Mouse (Mus musculus): Measurements from ENCODE around the gene Aqp3. TPM values are rescaled to one million over a fixed set of nuclear protein-coding genes. Genes with fewer than 3 reads are reported as not detected.

The Aqp3 gene
- polyA plus RNA-seq, 1 experiment from 2014 or later: 20.0 TPM

- 0 out of 2 replicates have a peak, but pooled peaks have one; percentile 32 for ATAC-seq (ENCODE audit: insufficient number of reproducible peaks, insufficient read depth, low FRiP score, low TSS enrichment, low read depth)
- Histone ChIP-seq H3K4me2 (no peak overlapping the region), H3K36me3 (no peaks in the 10 kb centered on the region), H3K27ac (no peak overlapping the region), H3K27me3 (no peaks in the 10 kb centered on the region), H3K4me3 (no peak overlapping the region), H3K9me3 (no peaks in the 10 kb centered on the region), H3K4me1 (peaks cover 1% of the 10 kb centered on the region), H3K9ac (no peak overlapping the region)
- 4% methylated on average over 2 of the region's 2 CpGs for WGBS
Measured at GRCm38 (mm10) chr4:41129406-41129805, 31.4 kb upstream of the Aqp3 start.

GRCm38 (mm10) chr4:41124180-41124951 is 26.4 kb upstream of the Aqp3 start, which contains the start of gene Nol6:
Gene Nol6 (minus strand): TSS chr4:41124455.
- WGBS: 3% methylated on average over 29 of the region's 29 CpGs
- peak within 1 kb of the TSS; percentile 76 for H3K9ac ChIP-seq
- H3K27me3 ChIP-seq: no peaks in the 10 kb centered on the region
- peak within 1 kb of the TSS; percentile 82 for H3K4me2 ChIP-seq
- no peak within 1 kb of the TSS for H3K27ac ChIP-seq
- H3K36me3 ChIP-seq: peaks cover 31% of the 10 kb centered on the region
- no peaks in the 10 kb centered on the region for H3K9me3 ChIP-seq
- ATAC-seq (ENCODE audit: insufficient number of reproducible peaks, insufficient read depth, low FRiP score, low TSS enrichment, low read depth): peak; percentile 99
- H3K4me1 ChIP-seq: peaks cover 6% of the 10 kb centered on the region
- peak within 1 kb of the TSS; percentile 61 for H3K4me3 ChIP-seq

- no peaks in the 10 kb centered on the region for H3K9me3 ChIP-seq
- no peak overlapping the region for H3K27ac ChIP-seq
- 71% methylated on average over 11 of the region's 11 CpGs for WGBS
- H3K4me1 ChIP-seq: peaks cover 6% of the 10 kb centered on the region
- no peaks in the 10 kb centered on the region for H3K27me3 ChIP-seq
- ATAC-seq (ENCODE audit: insufficient number of reproducible peaks, insufficient read depth, low FRiP score, low TSS enrichment, low read depth): no peak
- no peak overlapping the region for H3K9ac ChIP-seq
- H3K4me3 ChIP-seq: no peak overlapping the region
- no peak overlapping the region for H3K4me2 ChIP-seq
- peaks cover 85% of the 10 kb centered on the region for H3K36me3 ChIP-seq
Measured at GRCm38 (mm10) chr4:41118706-41119292, 20.8 kb upstream of the Aqp3 start.

GRCm38 (mm10) chr4:41116817-41117216 is 18.8 kb upstream of the Aqp3 start:
- Histone ChIP-seq H3K4me1 (no peaks in the 10 kb centered on the region), H3K9me3 (no peaks in the 10 kb centered on the region), H3K4me3 (no peak overlapping the region), H3K27me3 (no peaks in the 10 kb centered on the region), H3K4me2 (no peak overlapping the region), H3K27ac (0 out of 2 replicates have a peak overlapping the region, but pooled peaks have one; percentile 28), H3K9ac (no peak overlapping the region), H3K36me3 (peaks cover 80% of the 10 kb centered on the region)
- WGBS: 59% methylated on average over 3 of the region's 3 CpGs
- ATAC-seq (ENCODE audit: insufficient number of reproducible peaks, insufficient read depth, low FRiP score, low TSS enrichment, low read depth): no peak

GRCm38 (mm10) chr4:41115793-41116192 is 17.8 kb upstream of the Aqp3 start:
- Histone ChIP-seq H3K4me3 (no peak overlapping the region), H3K4me1 (no peaks in the 10 kb centered on the region), H3K9ac (no peak overlapping the region), H3K4me2 (no peak overlapping the region), H3K27ac (no peak overlapping the region), H3K36me3 (peaks cover 70% of the 10 kb centered on the region), H3K9me3 (no peaks in the 10 kb centered on the region), H3K27me3 (no peaks in the 10 kb centered on the region)
- ATAC-seq (ENCODE audit: insufficient number of reproducible peaks, insufficient read depth, low FRiP score, low TSS enrichment, low read depth): no peak
- WGBS: 95% methylated on average over 15 of the region's 15 CpGs

- Histone ChIP-seq H3K4me1 (no peaks in the 10 kb centered on the region), H3K27ac (0 out of 2 replicates have a peak overlapping the region, but pooled peaks have one; percentile 7), H3K9me3 (no peaks in the 10 kb centered on the region), H3K27me3 (no peaks in the 10 kb centered on the region), H3K4me3 (no peak overlapping the region), H3K36me3 (peaks cover 62% of the 10 kb centered on the region), H3K4me2 (no peak overlapping the region), H3K9ac (no peak overlapping the region)
- WGBS: 42% methylated on average over 6 of the region's 6 CpGs
- no peak for ATAC-seq (ENCODE audit: insufficient number of reproducible peaks, insufficient read depth, low FRiP score, low TSS enrichment, low read depth)
Measured at GRCm38 (mm10) chr4:41115074-41115473, 17.1 kb upstream of the Aqp3 start.

- Histone ChIP-seq H3K36me3 (peaks cover 57% of the 10 kb centered on the region), H3K4me1 (no peaks in the 10 kb centered on the region)
- 31% methylated on average over 9 of the region's 9 CpGs for WGBS
Measured at GRCm38 (mm10) chr4:41114358-41115070, 16.5 kb upstream of the Aqp3 start.

GRCm38 (mm10) chr4:41108717-41109425 is 10.9 kb upstream of the Aqp3 start:
- H3K4me2 ChIP-seq: no peak overlapping the region
- peaks cover 7% of the 10 kb centered on the region; the same call in 1 of the 2 replicates for H3K4me1 ChIP-seq

More at GRCm38 (mm10) chr4:41114358-41115070, 16.5 kb upstream of the Aqp3 start:
- no peak for ATAC-seq (ENCODE audit: insufficient number of reproducible peaks, insufficient read depth, low FRiP score, low TSS enrichment, low read depth)
- H3K9ac ChIP-seq: no peak overlapping the region
- no peaks in the 10 kb centered on the region for H3K9me3 ChIP-seq
- H3K27me3 ChIP-seq: no peaks in the 10 kb centered on the region
- no peak overlapping the region for H3K4me2 ChIP-seq
- 0 out of 2 replicates have a peak overlapping the region, but pooled peaks have one; percentile 7 for H3K27ac ChIP-seq
- H3K4me3 ChIP-seq: no peak overlapping the region

GRCm38 (mm10) chr4:41107440-41107839 is 9.5 kb upstream of the Aqp3 start:
- Histone ChIP-seq H3K4me2 (no peak overlapping the region), H3K36me3 (no peaks in the 10 kb centered on the region), H3K9ac (no peak overlapping the region), H3K4me1 (peaks cover 7% of the 10 kb centered on the region; the same call in 1 of the 2 replicates), H3K4me3 (no peak overlapping the region), H3K27ac (no peak overlapping the region), H3K27me3 (no peaks in the 10 kb centered on the region), H3K9me3 (no peaks in the 10 kb centered on the region)
- 79% methylated on average over 4 of the region's 4 CpGs for WGBS
- ATAC-seq (ENCODE audit: insufficient number of reproducible peaks, insufficient read depth, low FRiP score, low TSS enrichment, low read depth): no peak

More at GRCm38 (mm10) chr4:41108717-41109425, 10.9 kb upstream of the Aqp3 start:
- Histone ChIP-seq H3K9me3 (no peaks in the 10 kb centered on the region), H3K4me3 (no peak overlapping the region), H3K27me3 (no peaks in the 10 kb centered on the region), H3K27ac (no peak overlapping the region), H3K9ac (no peak overlapping the region), H3K36me3 (peaks cover 2% of the 10 kb centered on the region; the same call in 1 of the 2 replicates)
- no peak for ATAC-seq (ENCODE audit: insufficient number of reproducible peaks, insufficient read depth, low FRiP score, low TSS enrichment, low read depth)
- 84% methylated on average over 10 of the region's 10 CpGs for WGBS

GRCm38 (mm10) chr4:41102901-41103300 is 4.9 kb upstream of the Aqp3 start:
- Histone ChIP-seq H3K9ac (no peak overlapping the region), H3K27me3 (peaks cover 12% of the 10 kb centered on the region), H3K9me3 (no peaks in the 10 kb centered on the region), H3K4me1 (peaks cover 16% of the 10 kb centered on the region; the same call in 1 of the 2 replicates), H3K27ac (no peak overlapping the region), H3K36me3 (no peaks in the 10 kb centered on the region), H3K4me3 (no peak overlapping the region), H3K4me2 (no peak overlapping the region)
- no peak for ATAC-seq (ENCODE audit: insufficient number of reproducible peaks, insufficient read depth, low FRiP score, low TSS enrichment, low read depth)

GRCm38 (mm10) chr4:41100986-41101385 is 3.0 kb upstream of the Aqp3 start:
- Histone ChIP-seq H3K4me1 (peaks cover 17% of the 10 kb centered on the region), H3K9me3 (no peaks in the 10 kb centered on the region), H3K36me3 (no peaks in the 10 kb centered on the region), H3K4me2 (no peak overlapping the region), H3K4me3 (no peak overlapping the region), H3K27me3 (peaks cover 31% of the 10 kb centered on the region), H3K9ac (no peak overlapping the region), H3K27ac (no peak overlapping the region)
- 56% methylated on average over 1 of the region's 1 CpGs for WGBS
- no peak for ATAC-seq (ENCODE audit: insufficient number of reproducible peaks, insufficient read depth, low FRiP score, low TSS enrichment, low read depth)
